Mouse (Mus musculus) forebrain, postnatal 0 days (tissue): Measurements from ENCODE around the gene Nlk. TPM values are rescaled to one million over a fixed set of nuclear protein-coding genes. Genes with fewer than 3 reads are reported as not detected.

Experiments
- ATAC-seq: fragments of 200-750 bp; cut with Nextera tagmentation; 2 replicates; pipeline ENCODE4 v1.8.0; 2017; ENCODE audit warnings: mild to moderate bottlenecking, moderate library complexity
- DNase-seq: peaks from one replicate; pipeline ENCODE4 v3.0.0-alpha.2; 2015
- H3K27ac ChIP-seq: fragments of 300-500 bp; sonication (generic); 2 replicates; pipeline ENCODE4 v1.5.1; 2014; ENCODE audit warnings: low read depth, mild to moderate bottlenecking, antibody characterized with exemption, low read length, moderate library complexity, mixed read lengths
- H3K27me3 ChIP-seq: fragments of 300-500 bp; sonication (generic); 2 replicates; pipeline ENCODE4 v1.6.1; 2014; ENCODE audit warnings: mild to moderate bottlenecking, low read length, mixed read lengths; ENCODE audit not compliant: insufficient read depth
- H3K36me3 ChIP-seq: fragments of 300-500 bp; sonication (generic); 2 replicates; pipeline ENCODE4 v1.6.1; 2014; ENCODE audit warnings: mild to moderate bottlenecking, moderate library complexity; ENCODE audit not compliant: insufficient read depth
- H3K4me1 ChIP-seq: fragments of 300-500 bp; sonication (generic); 2 replicates; pipeline ENCODE4 v1.6.1; 2014; ENCODE audit warnings: antibody characterized with exemption; ENCODE audit not compliant: insufficient read depth
- H3K4me2 ChIP-seq: fragments of 300-500 bp; sonication (generic); 2 replicates; pipeline ENCODE4 v1.6.1; 2014; ENCODE audit warnings: low read depth, mild to moderate bottlenecking, moderate library complexity
- H3K4me3 ChIP-seq: fragments of 300-500 bp; sonication (generic); 2 replicates; pipeline ENCODE4 v1.5.1; 2014; ENCODE audit warnings: low read depth, low read length, mixed read lengths
- H3K9ac ChIP-seq: fragments of 300-500 bp; sonication (generic); 2 replicates; pipeline ENCODE4 v1.6.1; 2014; ENCODE audit warnings: mild to moderate bottlenecking
- H3K9me3 ChIP-seq: fragments of 300-500 bp; sonication (generic); 2 replicates; pipeline ENCODE4 v1.6.1; 2016; ENCODE audit warnings: low read length
- CTCF ChIP-seq: sonication (generic); IDR thresholded peaks from 2 replicates; pipeline ENCODE4 v1.5.1; 2016; ENCODE audit warnings: antibody characterized with exemption, control low read depth, low read depth
- WGBS: fragments of 180-500 bp; shearing (Covaris S2); extraction: QIAGEN DNeasy Blood & Tissue Kit; methylation state at CpG from one replicate; pipeline ENCODE4 v1.1.7; 2014; 5-methylcytosine and 5-hydroxymethylcytosine counted together
- polyA plus RNA-seq: library from polyadenylated mRNA; unstranded; fragments of >200 nt; fragmentation: Nextera tagmentation; extraction: Ambion mirVana; gene quantifications from 2 replicates; pipeline ENCODE4 v1.2.1, GENCODE M21; 2015
- total RNA-seq: library from RNA; depleted of rRNA; stranded (reverse); fragments of >200 nt; gene quantifications from 2 replicates; pipeline ENCODE4 v1.2.3, GENCODE M21; 2014

Gene Nlk
- total and polyA plus RNA-seq, 2 experiments from 2014 or later: 27.8 to 43.1 TPM

GRCm38 (mm10) chr11:78566775-78567174 lies 130.4 kb downstream of the Nlk start:
- Histone ChIP-seq H3K27ac (no peak overlapping the region), H3K4me3 (no peak overlapping the region), H3K9ac (no peak overlapping the region), H3K4me2 (no peak overlapping the region), H3K9me3 (no peaks in the 10 kb centered on the region), H3K27me3 (no peaks in the 10 kb centered on the region), H3K36me3 (peaks cover 6% of the 10 kb centered on the region; the same call in 1 of the 2 replicates), H3K4me1 (no peaks in the 10 kb centered on the region)
- DNase-seq: no peak
- 75% methylated on average over 6 of the region's 6 CpGs for WGBS
- ATAC-seq: no peak
- TF ChIP-seq CTCF: no peak

DNA sequence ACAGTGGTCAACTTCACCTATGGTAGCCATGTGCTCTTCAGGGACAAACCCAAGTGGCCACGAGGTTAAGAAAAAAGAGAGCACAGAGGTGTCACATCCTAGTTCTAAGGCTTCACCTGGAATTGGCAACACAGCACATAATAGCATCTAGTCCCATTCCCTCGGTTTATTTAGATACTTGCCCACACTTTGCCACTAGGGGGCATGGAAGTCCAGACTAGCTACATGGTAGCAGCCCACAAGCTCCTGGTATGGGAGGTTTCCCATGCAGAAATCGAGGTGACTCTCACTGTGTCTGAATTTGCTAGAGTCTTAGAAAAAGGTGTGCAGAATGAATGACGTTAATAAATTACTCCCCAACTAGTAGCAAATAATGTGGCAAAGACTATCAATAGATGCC lies 136.7 kb downstream of the Nlk start:
- Histone ChIP-seq H3K27ac (no peak overlapping the region), H3K9ac (no peak overlapping the region), H3K4me3 (no peak overlapping the region), H3K27me3 (no peaks in the 10 kb centered on the region), H3K4me2 (no peak overlapping the region), H3K9me3 (no peaks in the 10 kb centered on the region), H3K4me1 (no peaks in the 10 kb centered on the region), H3K36me3 (0 out of 2 replicates have a peak, but pooled peaks cover 2% of the 10 kb centered on the region)
- ATAC-seq (peak; percentile 84), DNase-seq (peak; percentile 91)
- TF ChIP-seq CTCF: peak; percentile 94
- 17% methylated on average over 4 of the region's 4 CpGs for WGBS

- no peak for DNase-seq
Measured at GRCm38 (mm10) chr11:78557241-78557640, 139.9 kb downstream of the Nlk start.

DNA sequence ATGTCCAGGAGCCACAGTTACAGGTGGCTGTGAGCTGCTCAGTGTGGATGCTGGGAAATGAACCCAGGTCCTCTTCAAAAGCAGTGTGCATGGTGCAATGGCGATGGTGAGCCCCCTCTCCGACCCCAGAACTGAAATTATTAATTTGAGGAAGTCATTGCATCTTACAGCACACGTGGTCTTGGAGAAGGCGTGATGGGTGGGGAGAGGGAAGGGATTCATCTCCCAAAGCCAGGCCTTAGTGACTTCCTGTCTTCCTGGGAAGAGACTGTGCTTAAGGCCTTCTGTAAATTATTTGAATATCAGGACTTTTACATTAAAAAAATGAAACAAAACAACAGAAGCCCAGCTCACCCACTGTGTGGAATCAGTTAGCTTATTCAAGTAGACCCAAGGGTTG lies 141.1 kb downstream of the Nlk start:
- Histone ChIP-seq H3K4me2 (no peak overlapping the region), H3K4me1 (peaks cover 3% of the 10 kb centered on the region; the same call in 1 of the 2 replicates), H3K27ac (no peak overlapping the region), H3K4me3 (no peak overlapping the region), H3K36me3 (no peaks in the 10 kb centered on the region), H3K9me3 (no peaks in the 10 kb centered on the region), H3K27me3 (no peaks in the 10 kb centered on the region), H3K9ac (no peak overlapping the region)
- DNase-seq (no peak), ATAC-seq (no peak)
- no peak for TF ChIP-seq CTCF
- 85% methylated on average over 4 of the region's 4 CpGs for WGBS

More at GRCm38 (mm10) chr11:78557241-78557640, 139.9 kb downstream of the Nlk start:
- no peaks in the 10 kb centered on the region for H3K9me3 ChIP-seq
- H3K4me2 ChIP-seq: no peak overlapping the region
- H3K9ac ChIP-seq: no peak overlapping the region
- no peaks in the 10 kb centered on the region for H3K27me3 ChIP-seq
- ATAC-seq: no peak
- H3K4me3 ChIP-seq: no peak overlapping the region
- no peaks in the 10 kb centered on the region for H3K36me3 ChIP-seq
- WGBS: 56% methylated on average over 8 of the region's 8 CpGs
- H3K4me1 ChIP-seq: no peaks in the 10 kb centered on the region
- H3K27ac ChIP-seq: no peak overlapping the region
- peak; percentile 50 for TF ChIP-seq CTCF

DNA sequence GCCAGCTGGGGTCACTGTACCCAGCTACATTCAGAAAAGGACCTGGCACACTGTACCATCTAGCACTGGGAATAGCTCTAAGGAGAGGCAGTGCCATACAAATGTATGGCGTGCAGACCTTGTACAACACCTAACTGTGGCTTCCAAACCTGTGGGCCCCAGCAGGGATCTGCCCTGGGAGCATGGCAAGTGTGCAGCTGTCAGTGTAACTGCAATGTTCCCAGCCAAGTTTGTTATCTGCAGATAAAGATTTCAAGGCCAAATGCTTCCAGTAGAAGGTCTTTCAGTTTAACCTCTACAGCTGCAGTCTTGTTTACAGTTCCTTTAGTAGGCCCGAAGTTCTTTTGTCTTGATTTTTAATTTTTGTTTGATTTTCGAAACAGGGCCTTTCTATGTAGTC lies 141.6 kb downstream of the Nlk start:
- WGBS: 85% methylated on average over 3 of the region's 3 CpGs
- no peak overlapping the region for H3K4me3 ChIP-seq
- ATAC-seq (no peak), DNase-seq (no peak)
- TF ChIP-seq CTCF: no peak
- H3K27me3 ChIP-seq: no peaks in the 10 kb centered on the region
- no peak overlapping the region for H3K9ac ChIP-seq
- H3K9me3 ChIP-seq: no peaks in the 10 kb centered on the region
- H3K27ac ChIP-seq: no peak overlapping the region
- H3K4me2 ChIP-seq: no peak overlapping the region
- peaks cover 4% of the 10 kb centered on the region; the same call in 1 of the 2 replicates for H3K4me1 ChIP-seq
- no peaks in the 10 kb centered on the region for H3K36me3 ChIP-seq

GRCm38 (mm10) chr11:78551059-78551398 lies 146.1 kb downstream of the Nlk start:
- peak overlapping the region; percentile 47 for H3K9ac ChIP-seq
- peaks cover 9% of the 10 kb centered on the region; the same call in 1 of the 2 replicates for H3K4me1 ChIP-seq
- WGBS: 34% methylated on average over 6 of the region's 6 CpGs
- peak overlapping the region; percentile 59 for H3K4me3 ChIP-seq
- ATAC-seq (peak; percentile 12), DNase-seq (no peak)
- H3K27me3 ChIP-seq: no peaks in the 10 kb centered on the region
- no peak for TF ChIP-seq CTCF
- H3K27ac ChIP-seq: peak overlapping the region; percentile 75
- H3K9me3 ChIP-seq: no peaks in the 10 kb centered on the region
- peak overlapping the region; percentile 69 for H3K4me2 ChIP-seq
- H3K36me3 ChIP-seq: no peaks in the 10 kb centered on the region

DNA sequence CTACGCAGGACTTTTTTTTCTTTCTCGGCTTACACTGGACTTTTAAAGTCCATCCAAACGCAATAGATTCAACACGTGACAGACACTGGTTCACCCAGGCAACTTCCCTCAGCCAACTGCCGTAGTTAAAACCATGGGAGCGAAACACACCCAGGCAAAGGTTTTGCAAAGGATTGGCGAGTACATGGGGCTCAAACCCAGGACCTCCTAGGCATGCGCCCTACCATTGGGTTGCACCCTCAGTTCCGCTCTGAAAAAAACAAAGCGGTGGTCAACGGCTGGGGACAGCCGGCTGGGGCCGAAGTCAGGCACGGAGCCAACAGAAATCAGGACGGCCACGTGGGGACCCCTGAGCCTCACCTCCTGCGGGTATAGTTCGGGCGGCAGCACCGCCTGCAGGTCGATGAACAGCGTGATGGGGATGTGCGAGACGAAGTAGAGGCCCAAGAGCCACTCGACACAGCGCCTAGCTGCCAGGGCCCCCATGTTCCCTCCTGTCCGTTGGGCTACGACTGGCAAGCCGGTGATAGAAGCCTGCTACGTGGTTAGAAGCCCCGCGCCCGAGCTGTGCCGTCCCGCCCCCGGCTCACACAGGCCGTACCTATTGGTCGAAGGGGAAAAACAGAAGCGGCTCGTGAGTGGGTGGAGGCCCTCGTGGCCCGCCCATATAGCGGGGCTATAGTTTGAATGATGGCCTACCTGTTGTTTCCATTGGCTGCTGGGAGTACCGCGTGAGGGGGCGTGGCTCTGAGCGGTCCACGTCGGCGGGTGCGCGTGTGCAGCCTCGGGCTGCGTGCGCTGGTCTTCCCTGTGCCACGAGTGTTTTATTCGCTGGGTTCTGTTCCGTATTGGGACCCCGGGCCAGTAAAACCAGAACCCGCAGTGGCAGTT lies 146.8 kb downstream of the Nlk start, which contains the start of gene Tmem97:
TSS of gene Tmem97 (minus strand) at position 610 of the 891 bp plus-strand sequence.
- no peaks in the 10 kb centered on the region for H3K36me3 ChIP-seq
- peak; percentile 48 for TF ChIP-seq CTCF

More for the DNA sequence above, 146.8 kb downstream of the Nlk start, which contains the start of gene Tmem97:
- peaks cover 9% of the 10 kb centered on the region; the same call in 1 of the 2 replicates for H3K4me1 ChIP-seq
- H3K4me3 ChIP-seq: peak within 1 kb of the TSS; percentile 59
- H3K4me2 ChIP-seq: peak within 1 kb of the TSS; percentile 69
- H3K9me3 ChIP-seq: no peaks in the 10 kb centered on the region
- H3K27ac ChIP-seq: peak within 1 kb of the TSS; percentile 75
- H3K27me3 ChIP-seq: no peaks in the 10 kb centered on the region
- DNase-seq (peak; percentile 98), ATAC-seq (peak; percentile 100)
- peak within 1 kb of the TSS; percentile 67 for H3K9ac ChIP-seq
- under 1% methylated on average over 60 of the region's 60 CpGs for WGBS
